In genomic region chrX:142869844-142870243, GRCm38 (mm10) we compare ENCODE assay signal across 15 mouse cellular contexts.
A peak's percentile ranks its signal among the peaks of the same experiment; 100 is the strongest.
DNase-seq lines count a peak whose midpoint lies in the region; ATAC-seq and TF ChIP-seq lines count a peak whose summit lies in the region.
"Had no signal": no experiment of that assay in that cellular context is flagged by ENCODE, and none has a peak within 500 bp of the region (broad histone marks: within the 10 kb centered on the region; RNA-seq: fewer than 3 reads in every experiment).

No protein-coding gene starts in this region.

- H3K9me3 ChIP-seq in hindbrain, embryonic 16.5 days (ENCODE audit: control insufficient read depth, low read length) = no peaks in the 10 kb centered on the region
- H3K9me3 ChIP-seq in hindbrain, embryonic 11.5 days (ENCODE audit: control insufficient read depth, low read length) = no peaks in the 10 kb centered on the region
- H3K9me3 ChIP-seq in forebrain, postnatal 0 days (ENCODE audit: low read length) = no peaks in the 10 kb centered on the region
- H3K9me3 ChIP-seq: kidney, embryonic 15.5 days; limb, embryonic 13.5 days; stomach, embryonic 15.5 days had no signal

- WGBS in hindbrain, embryonic 16.5 days = 59% methylated on average over 2 of the region's 2 CpGs
- WGBS in hindbrain, embryonic 11.5 days = 84% methylated on average over 2 of the region's 2 CpGs
- 45% methylated on average over 2 of the region's 2 CpGs for WGBS in forebrain, postnatal 0 days

- no peak overlapping the region for H3K9ac ChIP-seq in hindbrain, embryonic 16.5 days (ENCODE audit: low read depth, low read length)
- H3K9ac ChIP-seq in hindbrain, embryonic 11.5 days (ENCODE audit: low read depth, low read length) = no peak overlapping the region
- no peak overlapping the region for H3K9ac ChIP-seq in forebrain, postnatal 0 days
- H3K9ac ChIP-seq: kidney, embryonic 15.5 days; limb, embryonic 13.5 days; stomach, embryonic 15.5 days had no signal

- H3K4me2 ChIP-seq in hindbrain, embryonic 16.5 days (ENCODE audit: low read length) = no peak overlapping the region
- no peak overlapping the region for H3K4me2 ChIP-seq in hindbrain, embryonic 11.5 days (replicated peaks; ENCODE audit: low read depth, low read length)
- H3K4me2 ChIP-seq in forebrain, postnatal 0 days (ENCODE audit: low read depth) = no peak overlapping the region
- H3K4me2 ChIP-seq: kidney, embryonic 15.5 days; limb, embryonic 13.5 days; stomach, embryonic 15.5 days had no signal

- H3K36me3 ChIP-seq in hindbrain, embryonic 16.5 days (ENCODE audit: control insufficient read depth, insufficient read depth, low read length) = no peaks in the 10 kb centered on the region
- no peaks in the 10 kb centered on the region for H3K36me3 ChIP-seq in hindbrain, embryonic 11.5 days (ENCODE audit: control insufficient read depth, insufficient read depth, low read length)
- no peaks in the 10 kb centered on the region for H3K36me3 ChIP-seq in forebrain, postnatal 0 days (ENCODE audit: insufficient read depth)
- H3K36me3 ChIP-seq: kidney, embryonic 15.5 days; limb, embryonic 13.5 days; stomach, embryonic 15.5 days had no signal

- DNase-seq in cerebellum, postnatal 10 days = peak; percentile 25 to 28
- no peak for DNase-seq in cerebellum, adult 11 months
- DNase-seq in hindbrain, embryonic 11.5 days (ENCODE audit: low spot score) = no peak
- peak; percentile 19 for DNase-seq in MN1 (ENCODE audit: low spot score)
- DNase-seq in forebrain, postnatal 0 days = peak; percentile 14
- DNase-seq in testis, postnatal 14 days (ENCODE audit: low spot score) = no peak
- no peak for DNase-seq in lung, postnatal 25 days (ENCODE audit: low spot score)
- DNase-seq: cerebellum, adult 11-12 months; heart, postnatal 4 days had no signal

- ATAC-seq in hindbrain, embryonic 16.5 days = peak; percentile 70
- no peak for ATAC-seq in hindbrain, embryonic 11.5 days (ENCODE audit: low FRiP score)
- ATAC-seq in forebrain, postnatal 0 days = no peak; the same call in 1 of the 2 replicates
- ATAC-seq: Patski had no signal

- H3K27me3 ChIP-seq in hindbrain, embryonic 16.5 days (replicated peaks; ENCODE audit: control insufficient read depth, insufficient read depth, low read length) = no peaks in the 10 kb centered on the region
- H3K27me3 ChIP-seq in hindbrain, embryonic 11.5 days (ENCODE audit: control insufficient read depth, insufficient read depth, low read length) = no peaks in the 10 kb centered on the region
- no peaks in the 10 kb centered on the region for H3K27me3 ChIP-seq in forebrain, postnatal 0 days (ENCODE audit: insufficient read depth, low read length)
- H3K27me3 ChIP-seq: CH12.LX; stomach, embryonic 15.5 days had no signal

- no peaks in the 10 kb centered on the region for H3K4me1 ChIP-seq in hindbrain, embryonic 16.5 days (ENCODE audit: control insufficient read depth, insufficient read depth, low read depth, low read length)
- no peaks in the 10 kb centered on the region for H3K4me1 ChIP-seq in hindbrain, embryonic 11.5 days (replicated peaks; ENCODE audit: control insufficient read depth, insufficient read depth, low read length)
- no peaks in the 10 kb centered on the region for H3K4me1 ChIP-seq in forebrain, postnatal 0 days (ENCODE audit: insufficient read depth)
- H3K4me1 ChIP-seq: kidney, embryonic 15.5 days; limb, embryonic 13.5 days; stomach, embryonic 15.5 days had no signal

- H3K4me3 ChIP-seq in hindbrain, embryonic 16.5 days (ENCODE audit: low read length) = no peak overlapping the region
- H3K4me3 ChIP-seq in hindbrain, embryonic 11.5 days (ENCODE audit: low read depth, low read length) = no peak overlapping the region
- no peak overlapping the region for H3K4me3 ChIP-seq in forebrain, postnatal 0 days (ENCODE audit: low read depth, low read length)
- H3K4me3 ChIP-seq: kidney, embryonic 15.5 days; limb, embryonic 13.5 days; stomach, embryonic 15.5 days had no signal

- no peak for TF ChIP-seq CTCF in forebrain, postnatal 0 days (IDR thresholded peaks at IDR 0.05; ENCODE audit: low read depth)

- no peak overlapping the region for H3K27ac ChIP-seq in hindbrain, embryonic 16.5 days (ENCODE audit: low read depth, low read length)
- no peak overlapping the region for H3K27ac ChIP-seq in hindbrain, embryonic 11.5 days (ENCODE audit: low read depth, low read length)
- no peak overlapping the region for H3K27ac ChIP-seq in forebrain, postnatal 0 days (ENCODE audit: low read depth, low read length)
- H3K27ac ChIP-seq: kidney, embryonic 15.5 days; limb, embryonic 13.5 days; stomach, embryonic 15.5 days had no signal

Comparison
In these comparisons a context has a peak if more than half of its experiments do, and no peak if none do; other contexts are left out.
1. DNase-seq: peak in cerebellum, postnatal 10 days (2 of 2), MN1 (single experiment) and forebrain, postnatal 0 days (single experiment); none in cerebellum, adult 11 months (single experiment), hindbrain, embryonic 11.5 days (single experiment), testis, postnatal 14 days (single experiment) and lung, postnatal 25 days (single experiment).